In the genomic region with DNA sequence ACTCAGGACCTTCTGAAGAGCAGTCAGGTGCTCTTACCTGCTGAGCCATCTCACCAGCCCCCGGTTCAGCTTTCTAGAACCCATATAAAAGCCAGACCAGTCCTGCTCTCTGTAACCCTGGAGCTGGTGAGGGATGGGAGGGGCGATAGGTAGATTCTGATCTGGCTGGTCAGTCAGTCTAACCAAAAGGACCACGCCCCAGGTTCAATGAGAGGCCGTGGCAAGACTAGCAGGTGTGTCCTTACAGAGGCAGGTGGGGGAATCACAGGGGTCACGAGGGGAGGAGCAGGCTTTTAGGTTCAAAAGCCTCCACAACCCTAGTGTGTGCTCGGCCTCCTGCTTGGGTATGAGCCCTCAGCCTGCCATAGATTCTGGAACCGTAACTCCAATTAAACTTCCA, we compare ENCODE assay signal across 26 mouse cellular contexts. TPM values are rescaled to one million over a fixed set of nuclear protein-coding genes. Genes with fewer than 3 reads are reported as not detected.
DNase-seq lines count a peak whose midpoint lies in the region; ATAC-seq and TF ChIP-seq lines count a peak whose summit lies in the region.
"Had no signal": no experiment of that assay in that cellular context is flagged by ENCODE, and none has a peak within 500 bp of the region (broad histone marks: within the 10 kb centered on the region; RNA-seq: fewer than 3 reads in every experiment).

No protein-coding gene starts in this region.

- no peak for TF ChIP-seq CTCF in intestine, postnatal 0 days (IDR thresholded peaks at IDR 0.05; ENCODE audit: low read depth)
- no peak for TF ChIP-seq CTCF in ES-Bruce4 (IDR thresholded peaks at IDR 0.05; ENCODE audit: low read depth, low read length)

- no peak for DNase-seq in kidney, postnatal 4 days
- peak; percentile 46 for DNase-seq in R1 (ENCODE audit: low read depth, low spot score)
- DNase-seq in gastrocnemius, postnatal 25 days = no peak
- no peak for DNase-seq in adrenal gland, postnatal 25 days
- DNase-seq: adrenal gland, adult 2 months; adrenal gland, postnatal 10 days; adrenal gland, postnatal 36 days; B cell, adult 2 months; cerebellum, adult 11-12 months; cerebellum, adult 2 months; cerebellum, adult 9-10 months; cerebellum, postnatal 10 days; cerebellum, postnatal 25 days; forebrain, postnatal 0 days had no signal

- H3K27me3 ChIP-seq in intestine, postnatal 0 days (replicated peaks; ENCODE audit: control insufficient read depth, insufficient read depth, low read length) = no peaks in the 10 kb centered on the region
- no peaks in the 10 kb centered on the region for H3K27me3 ChIP-seq in intestine, embryonic 15.5 days (replicated peaks)
- no peaks in the 10 kb centered on the region for H3K27me3 ChIP-seq in kidney, embryonic 16.5 days (ENCODE audit: insufficient read depth, low read length)
- H3K27me3 ChIP-seq in ES-Bruce4 (ENCODE audit: control insufficient read depth, insufficient read depth, low read length, poor library complexity, severe bottlenecking) = no peaks in the 10 kb centered on the region
- H3K27me3 ChIP-seq: CH12.LX; embryonic facial prominence, embryonic 12.5 days; forebrain, embryonic 13.5 days; forebrain, embryonic 15.5 days; Patski had no signal

- H3K9me3 ChIP-seq in intestine, postnatal 0 days (ENCODE audit: control insufficient read depth) = no peaks in the 10 kb centered on the region
- no peaks in the 10 kb centered on the region for H3K9me3 ChIP-seq in intestine, embryonic 15.5 days
- no peaks in the 10 kb centered on the region for H3K9me3 ChIP-seq in kidney, embryonic 16.5 days (ENCODE audit: low read length)
- H3K9me3 ChIP-seq in ES-Bruce4 (replicated peaks; ENCODE audit: control insufficient read depth, insufficient read depth, low read length, poor library complexity, severe bottlenecking) = no peaks in the 10 kb centered on the region
- H3K9me3 ChIP-seq: embryonic facial prominence, embryonic 10.5 days; embryonic facial prominence, embryonic 12.5 days; forebrain, embryonic 13.5 days; forebrain, embryonic 15.5 days; G1E had no signal

- H3K4me1 ChIP-seq in intestine, postnatal 0 days (replicated peaks; ENCODE audit: control insufficient read depth, insufficient read depth, low read length) = no peaks in the 10 kb centered on the region
- no peaks in the 10 kb centered on the region; the same call in 1 of the 2 replicates for H3K4me1 ChIP-seq in intestine, embryonic 15.5 days (replicated peaks)
- H3K4me1 ChIP-seq in kidney, embryonic 16.5 days (ENCODE audit: insufficient read depth, low read length) = peaks cover 11% of the 10 kb centered on the region; the same call in 1 of the 2 replicates
- H3K4me1 ChIP-seq in ES-Bruce4 (ENCODE audit: control insufficient read depth, insufficient read depth, low read length) = no peaks in the 10 kb centered on the region
- H3K4me1 ChIP-seq: embryonic facial prominence, embryonic 10.5 days; embryonic facial prominence, embryonic 12.5 days; forebrain, embryonic 13.5 days; forebrain, embryonic 15.5 days had no signal

- no peak overlapping the region for H3K4me3 ChIP-seq in intestine, postnatal 0 days (ENCODE audit: low read depth, low read length)
- H3K4me3 ChIP-seq in intestine, embryonic 15.5 days (replicated peaks) = no peak overlapping the region
- no peak overlapping the region for H3K4me3 ChIP-seq in kidney, embryonic 16.5 days (ENCODE audit: low read length)
- H3K4me3 ChIP-seq in ES-Bruce4 (ENCODE audit: low read depth, low read length) = no peak overlapping the region
- H3K4me3 ChIP-seq: embryonic facial prominence, embryonic 10.5 days; embryonic facial prominence, embryonic 12.5 days; forebrain, embryonic 13.5 days; forebrain, embryonic 15.5 days had no signal

- H3K27ac ChIP-seq in intestine, postnatal 0 days (ENCODE audit: low read depth, low read length) = peak overlapping the region; percentile 41; the same call in 1 of the 2 replicates
- no peak overlapping the region for H3K27ac ChIP-seq in intestine, embryonic 15.5 days
- H3K27ac ChIP-seq in kidney, embryonic 16.5 days (ENCODE audit: low read length) = 0 out of 2 replicates have a peak overlapping the region, but pooled peaks have one; percentile 36
- 0 out of 2 replicates have a peak overlapping the region, but pooled peaks have one; percentile 25 for H3K27ac ChIP-seq in ES-Bruce4 (ENCODE audit: insufficient read depth, low read length)
- H3K27ac ChIP-seq: embryonic facial prominence, embryonic 10.5 days; embryonic facial prominence, embryonic 12.5 days; forebrain, embryonic 13.5 days; forebrain, embryonic 15.5 days had no signal

- 85% methylated on average over 7 of the region's 7 CpGs for WGBS in intestine, postnatal 0 days
- 87% methylated on average over 7 of the region's 7 CpGs for WGBS in intestine, embryonic 15.5 days
- 93% methylated on average over 7 of the region's 7 CpGs for WGBS in kidney, embryonic 16.5 days

- no peak overlapping the region for H3K4me2 ChIP-seq in intestine, postnatal 0 days (replicated peaks; ENCODE audit: low read depth)
- H3K4me2 ChIP-seq in intestine, embryonic 15.5 days (replicated peaks) = no peak overlapping the region
- H3K4me2 ChIP-seq in kidney, embryonic 16.5 days (replicated peaks; ENCODE audit: low read depth, low read length) = no peak overlapping the region
- H3K4me2 ChIP-seq: embryonic facial prominence, embryonic 12.5 days; forebrain, embryonic 13.5 days; forebrain, embryonic 15.5 days had no signal

- TF ChIP-seq POLR2A in ES-Bruce4 (IDR thresholded peaks at IDR 0.05; ENCODE audit: insufficient read depth, low read length) = no peak

- H3K9ac ChIP-seq in intestine, postnatal 0 days (ENCODE audit: low read depth, low read length) = no peak overlapping the region
- H3K9ac ChIP-seq in intestine, embryonic 15.5 days = no peak overlapping the region
- no peak overlapping the region for H3K9ac ChIP-seq in kidney, embryonic 16.5 days (replicated peaks; ENCODE audit: low read length)
- no peak overlapping the region for H3K9ac ChIP-seq in ES-Bruce4 (ENCODE audit: low read depth, poor library complexity, severe bottlenecking)
- H3K9ac ChIP-seq: embryonic facial prominence, embryonic 12.5 days; forebrain, embryonic 13.5 days; forebrain, embryonic 15.5 days; forebrain, postnatal 0 days had no signal

- no peak for TF ChIP-seq EP300 in ES-Bruce4 (IDR thresholded peaks at IDR 0.05; ENCODE audit: insufficient read depth, low read depth, low read length)

- no peak for ATAC-seq in intestine, postnatal 0 days
- ATAC-seq in intestine, embryonic 15.5 days = no peak
- ATAC-seq in kidney, embryonic 16.5 days (ENCODE audit: low FRiP score, low TSS enrichment) = no peak
- ATAC-seq: CD4-positive, CD25-positive, alpha-beta regulatory T cell, adult 4 months; forebrain, embryonic 13.5 days; forebrain, embryonic 15.5 days; forebrain, postnatal 0 days; Patski had no signal

- peaks cover 32% of the 10 kb centered on the region for H3K36me3 ChIP-seq in intestine, postnatal 0 days (ENCODE audit: control insufficient read depth, insufficient read depth)
- peaks cover 19% of the 10 kb centered on the region for H3K36me3 ChIP-seq in intestine, embryonic 15.5 days
- peaks cover 52% of the 10 kb centered on the region for H3K36me3 ChIP-seq in kidney, embryonic 16.5 days (ENCODE audit: insufficient read depth, low read length)
- peaks cover 12% of the 10 kb centered on the region for H3K36me3 ChIP-seq in ES-Bruce4 (ENCODE audit: control insufficient read depth, insufficient read depth, low read length, poor library complexity, severe bottlenecking)

RNA-seq across cellular contexts. Expression of a gene that starts 8.1 kb away (rescaled TPM):
- polyA plus RNA-seq in intestine, postnatal 0 days (2015; fragmentation: Nextera tagmentation; extraction: Ambion mirVana) = 68.1 and 71.6 TPM in 2 replicates
- polyA plus RNA-seq in intestine, embryonic 15.5 days (2015; fragmentation: Nextera tagmentation; extraction: Ambion mirVana) = 107 and 109 TPM in 2 replicates
- 130 and 136 TPM in 2 replicates for polyA plus RNA-seq in kidney, embryonic 16.5 days (2015; fragmentation: Nextera tagmentation; extraction: Ambion mirVana)
- polyA plus RNA-seq in ES-Bruce4 (2011; ENCODE audit: insufficient read depth, insufficient read length, low read depth, missing spikeins) = 69.1 and 69.2 TPM in 2 replicates
- 10 to 100 TPM; 12.6 to 14.0 TPM for total RNA-seq in gastrocnemius, postnatal 25 days (2021)
- 29.8 and 33.6 TPM in 2 replicates for total RNA-seq in adrenal gland, postnatal 25 days (2021)

RNA-seq across cellular contexts. Expression of a gene that starts 8.1 kb away (rescaled TPM):
- 22.3 and 23.0 TPM in 2 replicates for polyA plus RNA-seq in intestine, postnatal 0 days (2015; fragmentation: Nextera tagmentation; extraction: Ambion mirVana)
- polyA plus RNA-seq in intestine, embryonic 15.5 days (2015; fragmentation: Nextera tagmentation; extraction: Ambion mirVana) = 27.4 and 29.4 TPM in 2 replicates
- 42.6 and 44.5 TPM in 2 replicates for polyA plus RNA-seq in kidney, embryonic 16.5 days (2015; fragmentation: Nextera tagmentation; extraction: Ambion mirVana)
- polyA plus RNA-seq in ES-Bruce4 (2011; ENCODE audit: insufficient read depth, insufficient read length, low read depth, missing spikeins) = 12.7 and 13.0 TPM in 2 replicates
- total RNA-seq in gastrocnemius, postnatal 25 days (2021) = 1 to 10 TPM; 7.7 to 7.9 TPM
- 13.5 and 15.7 TPM in 2 replicates for total RNA-seq in adrenal gland, postnatal 25 days (2021)

RNA-seq across cellular contexts. Expression of a gene that starts 12.3 kb away (rescaled TPM):
- 23.4 and 25.6 TPM in 2 replicates for polyA plus RNA-seq in intestine, postnatal 0 days (2015; fragmentation: Nextera tagmentation; extraction: Ambion mirVana)
- 33.8 and 38.3 TPM in 2 replicates for polyA plus RNA-seq in intestine, embryonic 15.5 days (2015; fragmentation: Nextera tagmentation; extraction: Ambion mirVana)
- polyA plus RNA-seq in kidney, embryonic 16.5 days (2015; fragmentation: Nextera tagmentation; extraction: Ambion mirVana) = 38.2 and 40.3 TPM in 2 replicates
- polyA plus RNA-seq in ES-Bruce4 (2011; ENCODE audit: insufficient read depth, insufficient read length, low read depth, missing spikeins) = 76.8 and 81.0 TPM in 2 replicates
- 10 to 100 TPM; 13.8 to 14.7 TPM for total RNA-seq in gastrocnemius, postnatal 25 days (2021)
- total RNA-seq in adrenal gland, postnatal 25 days (2021) = 57.0 and 59.5 TPM in 2 replicates
